In the genomic region with DNA sequence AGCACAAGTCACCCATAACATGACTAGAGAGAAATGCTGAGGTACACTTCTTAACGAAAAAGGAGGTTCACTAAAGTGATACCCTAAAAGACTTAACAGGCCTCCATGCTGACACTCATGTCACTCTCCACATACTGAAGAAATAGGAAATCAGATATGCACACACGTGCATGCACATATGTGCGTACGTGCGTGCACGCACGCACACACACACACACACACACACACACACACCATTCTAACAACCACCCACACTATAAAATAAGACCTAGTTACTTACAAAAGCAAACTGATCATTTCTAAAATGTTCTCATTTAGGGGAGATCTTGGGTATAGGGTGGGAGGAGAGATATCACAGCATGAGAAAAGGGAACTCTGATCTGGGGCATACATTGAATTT, we compare ENCODE assay signal across 8 mouse cellular contexts. TPM values are rescaled to one million over a fixed set of nuclear protein-coding genes. Genes with fewer than 3 reads are reported as not detected.
DNase-seq lines count a peak whose midpoint lies in the region; ATAC-seq and TF ChIP-seq lines count a peak whose summit lies in the region.

No protein-coding gene starts in this region.

- H3K9me3 ChIP-seq in heart, embryonic 10.5 days = no peaks in the 10 kb centered on the region
- no peaks in the 10 kb centered on the region for H3K9me3 ChIP-seq in lung, postnatal 0 days (ENCODE audit: low read length)
- H3K9me3 ChIP-seq in hindbrain, embryonic 16.5 days (ENCODE audit: control insufficient read depth, low read length) = no peaks in the 10 kb centered on the region
- no peaks in the 10 kb centered on the region for H3K9me3 ChIP-seq in neural tube, embryonic 14.5 days (ENCODE audit: control insufficient read depth, low read length)

- H3K9ac ChIP-seq in lung, postnatal 0 days (replicated peaks; ENCODE audit: low read depth) = no peak overlapping the region
- H3K9ac ChIP-seq in hindbrain, embryonic 16.5 days (ENCODE audit: low read depth, low read length) = no peak overlapping the region
- no peak overlapping the region for H3K9ac ChIP-seq in neural tube, embryonic 14.5 days (replicated peaks; ENCODE audit: low read depth, low read length)

- no peak for DNase-seq in heart, embryonic 10.5 days (ENCODE audit: low spot score)
- no peak for DNase-seq in heart, postnatal 10 days
- DNase-seq in lung, postnatal 0 days (ENCODE audit: low spot score) = no peak
- DNase-seq in lung, postnatal 36 days = no peak
- DNase-seq in cerebellum, postnatal 4 days (ENCODE audit: low spot score in 2 of 2) = no peak
- no peak for DNase-seq in layer of hippocampus, adult 18-20 months (ENCODE audit: low spot score in 2 of 2)

- peak overlapping the region; percentile 91; the same call in 1 of the 2 replicates for H3K4me3 ChIP-seq in heart, embryonic 10.5 days
- H3K4me3 ChIP-seq in lung, postnatal 0 days (ENCODE audit: low read depth, low read length) = no peak overlapping the region
- H3K4me3 ChIP-seq in hindbrain, embryonic 16.5 days (ENCODE audit: low read length) = peak overlapping the region; percentile 82; the same call in 1 of the 2 replicates
- H3K4me3 ChIP-seq in neural tube, embryonic 14.5 days (ENCODE audit: low read depth, low read length) = peak overlapping the region; percentile 75; the same call in 1 of the 2 replicates

- peaks cover 6% of the 10 kb centered on the region for H3K4me1 ChIP-seq in heart, embryonic 10.5 days
- 0 out of 2 replicates have a peak, but pooled peaks cover 2% of the 10 kb centered on the region for H3K4me1 ChIP-seq in lung, postnatal 0 days (ENCODE audit: insufficient read depth, low read depth, low read length)
- H3K4me1 ChIP-seq in hindbrain, embryonic 16.5 days (ENCODE audit: control insufficient read depth, insufficient read depth, low read depth, low read length) = no peaks in the 10 kb centered on the region
- 0 out of 2 replicates have a peak, but pooled peaks cover 3% of the 10 kb centered on the region for H3K4me1 ChIP-seq in neural tube, embryonic 14.5 days (ENCODE audit: control insufficient read depth, insufficient read depth, low read length)

- no peaks in the 10 kb centered on the region for H3K27me3 ChIP-seq in heart, embryonic 10.5 days (ENCODE audit: insufficient read depth, poor library complexity, severe bottlenecking)
- no peaks in the 10 kb centered on the region for H3K27me3 ChIP-seq in lung, postnatal 0 days (replicated peaks; ENCODE audit: insufficient read depth, low read length)
- no peaks in the 10 kb centered on the region for H3K27me3 ChIP-seq in hindbrain, embryonic 16.5 days (replicated peaks; ENCODE audit: control insufficient read depth, insufficient read depth, low read length)
- H3K27me3 ChIP-seq in neural tube, embryonic 14.5 days (ENCODE audit: control insufficient read depth, insufficient read depth, low read length) = no peaks in the 10 kb centered on the region

- intact Hi-C loops in heart, postnatal 10 days (cut with DNase I) = no loop called here

- WGBS in heart, embryonic 10.5 days = 90% methylated on average over 7 of the region's 7 CpGs
- WGBS in lung, postnatal 0 days = 94% methylated on average over 7 of the region's 7 CpGs
- 91% methylated on average over 7 of the region's 7 CpGs for WGBS in hindbrain, embryonic 16.5 days
- WGBS in neural tube, embryonic 14.5 days = 94% methylated on average over 7 of the region's 7 CpGs

- no peak for TF ChIP-seq EP300 in lung, postnatal 0 days (IDR thresholded peaks at IDR 0.05)

- H3K4me2 ChIP-seq in lung, postnatal 0 days (replicated peaks; ENCODE audit: low read depth, low read length) = peak overlapping the region; percentile 17; the same call in 1 of the 2 replicates
- peak overlapping the region; percentile 76 for H3K4me2 ChIP-seq in hindbrain, embryonic 16.5 days (ENCODE audit: low read length)
- H3K4me2 ChIP-seq in neural tube, embryonic 14.5 days (ENCODE audit: low read depth, low read length) = peak overlapping the region; percentile 70

- TF ChIP-seq CTCF in lung, postnatal 0 days (IDR thresholded peaks at IDR 0.05) = no peak

- no peak for ATAC-seq in lung, postnatal 0 days
- no peak for ATAC-seq in hindbrain, embryonic 16.5 days
- ATAC-seq in neural tube, embryonic 14.5 days (ENCODE audit: low read depth) = no peak

- no peaks in the 10 kb centered on the region for H3K36me3 ChIP-seq in heart, embryonic 10.5 days
- no peaks in the 10 kb centered on the region for H3K36me3 ChIP-seq in lung, postnatal 0 days (ENCODE audit: insufficient read depth, low read length)
- no peaks in the 10 kb centered on the region for H3K36me3 ChIP-seq in hindbrain, embryonic 16.5 days (ENCODE audit: control insufficient read depth, insufficient read depth, low read length)
- H3K36me3 ChIP-seq in neural tube, embryonic 14.5 days (ENCODE audit: control insufficient read depth, insufficient read depth, low read length) = no peaks in the 10 kb centered on the region

- no peak overlapping the region for H3K27ac ChIP-seq in heart, embryonic 10.5 days
- no peak overlapping the region for H3K27ac ChIP-seq in lung, postnatal 0 days (ENCODE audit: low read length)
- no peak overlapping the region for H3K27ac ChIP-seq in hindbrain, embryonic 16.5 days (ENCODE audit: low read depth, low read length)
- no peak overlapping the region for H3K27ac ChIP-seq in neural tube, embryonic 14.5 days (ENCODE audit: low read depth, low read length)

RNA-seq across cellular contexts. Expression of a gene that starts 1.1 kb away (rescaled TPM):
- 26.1 and 39.1 TPM in 2 replicates for polyA plus RNA-seq in heart, embryonic 10.5 days (2016; fragmentation: Nextera tagmentation; extraction: Ambion mirVana)
- total RNA-seq in heart, postnatal 10 days (2021) = 10 to 100 TPM; 63.4 to 69.7 TPM
- 48.7 and 51.1 TPM in 2 replicates for polyA plus RNA-seq in lung, postnatal 0 days (2015; fragmentation: Nextera tagmentation; extraction: Ambion mirVana)
- 40.8 and 55.5 TPM in 2 replicates for polyA plus RNA-seq in hindbrain, embryonic 16.5 days (2015; fragmentation: Nextera tagmentation; extraction: Ambion mirVana)
- polyA plus RNA-seq in neural tube, embryonic 14.5 days (2014; fragmentation: Nextera tagmentation; extraction: Ambion mirVana) = 49.0 and 53.0 TPM in 2 replicates
- 10 to 100 TPM; 61.0 to 63.2 TPM for total RNA-seq in layer of hippocampus, adult 18-20 months (2021)

RNA-seq across cellular contexts. Expression of a gene that starts 48.8 kb away (rescaled TPM):
- 8.1 and 9.2 TPM in 2 replicates for polyA plus RNA-seq in heart, embryonic 10.5 days (2016; fragmentation: Nextera tagmentation; extraction: Ambion mirVana)
- total RNA-seq in heart, postnatal 10 days (2021) = 1 to 10 TPM; 1.6 to 2.5 TPM
- polyA plus RNA-seq in lung, postnatal 0 days (2015; fragmentation: Nextera tagmentation; extraction: Ambion mirVana) = 18.0 and 29.2 TPM in 2 replicates
- 8.4 and 9.3 TPM in 2 replicates for polyA plus RNA-seq in hindbrain, embryonic 16.5 days (2015; fragmentation: Nextera tagmentation; extraction: Ambion mirVana)
- 4.2 and 11.9 TPM in 2 replicates for polyA plus RNA-seq in neural tube, embryonic 14.5 days (2014; fragmentation: Nextera tagmentation; extraction: Ambion mirVana)
- 1 to 10 TPM; 4.9 to 5.0 TPM for total RNA-seq in layer of hippocampus, adult 18-20 months (2021)

Comparison
In these comparisons a context has a peak if more than half of its experiments do, and no peak if none do; other contexts are left out.
1. H3K4me2 ChIP-seq: peak in every context shown above with its lines; median percentile 76 in hindbrain, embryonic 16.5 days; 70 in neural tube, embryonic 14.5 days; 17 in lung, postnatal 0 days.